Mouse (Mus musculus): ENCODE data around the gene Cbarp. TPM values are rescaled to one million over a fixed set of nuclear protein-coding genes. Genes with fewer than 3 reads are reported as not detected.

The Cbarp gene
- total RNA-seq, 2 experiments from 2014 or later = 437 to 473 TPM

DNA sequence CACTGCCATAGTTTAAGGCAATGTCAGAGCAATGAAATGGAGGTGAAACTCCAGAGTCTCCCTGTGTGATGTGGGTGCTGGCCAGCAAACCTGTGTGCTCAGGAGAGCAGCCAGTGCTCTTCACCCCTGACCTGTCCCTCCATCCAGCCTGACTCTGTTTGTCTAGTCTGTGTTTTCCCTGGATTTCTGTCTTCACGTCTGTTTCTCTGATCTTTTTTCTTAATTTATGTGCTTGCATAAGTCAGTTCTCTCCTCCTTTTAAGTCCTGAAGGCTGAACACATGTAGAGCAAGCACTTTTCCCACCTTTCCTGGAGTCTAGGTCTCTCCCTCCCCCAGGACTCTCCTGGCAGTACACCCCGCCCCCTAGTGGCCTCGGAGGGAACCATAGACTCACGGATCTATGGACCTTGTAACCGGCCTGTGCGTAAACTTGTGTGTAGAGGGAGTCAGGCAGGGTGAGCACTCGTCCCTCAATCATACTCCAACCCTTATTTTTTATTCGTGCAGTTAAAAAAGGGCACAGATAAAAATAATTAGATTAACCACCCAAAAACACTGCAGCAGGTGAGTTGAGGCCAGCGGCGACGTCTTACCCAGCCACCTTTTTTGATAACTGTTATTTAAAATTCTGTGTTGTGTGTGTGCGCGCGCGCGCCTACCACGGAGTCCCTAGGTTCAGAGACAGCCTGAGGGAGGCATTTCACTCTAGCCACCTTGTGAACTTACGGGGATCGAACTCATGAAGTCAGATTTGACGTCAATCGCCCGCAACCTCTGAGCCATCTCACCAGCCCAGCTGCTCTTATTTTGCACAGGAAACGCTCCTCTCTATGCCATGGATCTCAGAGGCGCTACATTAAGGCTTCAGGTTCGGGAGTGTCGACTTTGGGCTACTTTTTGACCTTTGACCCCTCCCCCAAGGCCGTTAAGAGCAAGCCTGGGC lies 26.0 kb downstream of the Cbarp start:
- intact Hi-C loops (cut with DNase I) = loop anchor here (1.0 to 5.0 kb wide), 2 partner anchors 60 to 117 kb away; partner anchors contain the start of gene Abca7
- DNase-seq (ENCODE audit: low spot score in 2 of 2) = peak; percentile 89

DNA sequence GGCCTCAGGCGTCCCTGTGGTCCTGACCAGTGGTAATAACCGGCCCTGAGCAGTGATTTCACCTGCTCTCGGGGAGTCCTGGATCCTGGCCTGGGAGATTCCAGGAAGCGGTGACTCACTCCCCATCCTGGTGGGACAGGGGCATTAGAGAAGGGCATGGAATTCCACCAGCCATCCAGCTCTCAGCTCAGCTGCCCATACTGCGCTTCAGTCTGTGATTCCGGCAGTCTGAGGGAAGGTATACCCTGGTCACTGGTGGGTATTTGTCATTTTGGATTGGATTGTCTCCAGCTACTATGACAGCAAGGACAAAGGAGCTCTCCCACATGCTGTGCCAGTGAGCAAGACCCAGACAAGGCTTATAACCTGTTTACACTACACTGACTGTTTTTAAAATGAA lies 33.0 kb downstream of the Cbarp start:
- DNase-seq (ENCODE audit: low spot score in 2 of 2) = no peak
- intact Hi-C loops (cut with DNase I) = no loop called here

DNA sequence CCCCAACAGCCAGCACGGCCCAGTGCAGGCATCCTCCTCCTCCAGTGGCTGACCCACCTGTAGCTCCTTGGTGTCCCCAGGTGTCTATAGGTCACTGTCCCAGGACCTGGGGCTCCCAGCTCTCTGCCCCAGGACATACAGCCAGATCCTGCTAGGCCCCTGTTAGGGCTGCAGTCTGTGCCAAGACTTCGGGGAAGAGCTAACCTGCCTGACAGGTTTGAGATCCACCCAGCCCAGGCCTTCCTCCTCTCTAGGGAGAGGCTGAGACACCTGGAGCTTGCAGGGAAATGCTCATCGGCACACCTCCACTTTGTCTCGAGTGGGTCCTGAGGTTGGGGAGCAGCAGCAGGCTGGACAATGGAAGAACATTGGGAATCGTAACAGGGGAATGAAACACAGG lies 34.7 kb downstream of the Cbarp start:
- intact Hi-C loops (cut with DNase I) = no loop called here

DNA sequence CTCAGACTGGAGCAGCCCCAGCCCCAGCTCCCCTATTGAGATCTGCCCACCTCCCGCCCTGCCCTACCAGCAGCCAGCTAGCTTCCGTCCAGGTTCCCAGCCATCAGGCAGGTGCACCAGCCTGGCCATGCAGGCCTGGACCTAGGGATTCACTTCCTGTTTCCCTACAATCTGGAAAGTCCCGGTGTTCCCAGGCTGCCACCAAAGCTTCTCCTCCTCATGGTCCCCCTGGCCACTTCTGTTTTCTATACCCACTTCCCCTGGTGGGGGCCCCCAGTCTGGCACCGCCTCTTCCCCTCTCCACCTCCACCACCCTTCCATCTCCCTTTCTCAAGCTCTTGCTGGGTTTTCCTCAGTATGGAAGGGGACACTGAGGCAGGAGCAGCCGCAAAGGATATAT lies 35.2 kb downstream of the Cbarp start, which contains the start of gene Sbno2:
Gene Sbno2, minus strand, starts transcription at position 112 of the 400 bp plus-strand sequence.
- no peak for DNase-seq (ENCODE audit: low spot score in 2 of 2)
- intact Hi-C loops (cut with DNase I) = no loop called here

More for the DNA sequence above, 34.7 kb downstream of the Cbarp start:
- DNase-seq (ENCODE audit: low spot score in 2 of 2) = no peak

DNA sequence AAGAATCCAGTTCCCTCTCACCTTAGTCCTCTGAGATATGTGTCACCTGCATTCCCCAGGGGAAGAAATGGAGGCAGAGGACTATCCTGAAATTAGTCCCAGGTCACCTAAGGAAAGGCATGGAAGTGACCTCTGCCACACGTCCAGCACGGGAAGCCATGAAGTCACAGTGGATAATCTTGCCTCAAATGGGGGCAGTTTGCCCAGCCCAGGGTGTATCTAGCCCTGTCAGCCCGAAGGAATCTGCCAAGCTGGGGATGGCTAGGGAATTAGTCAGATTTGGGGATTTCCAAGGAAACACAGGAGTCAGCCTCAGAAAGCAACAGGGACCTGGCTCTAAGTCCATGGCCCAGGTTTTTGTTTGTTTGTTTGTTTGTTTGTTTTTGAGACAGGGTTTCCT lies 36.5 kb downstream of the Cbarp start:
- no peak for DNase-seq (ENCODE audit: low spot score in 2 of 2)
- intact Hi-C loops (cut with DNase I) = no loop called here

DNA sequence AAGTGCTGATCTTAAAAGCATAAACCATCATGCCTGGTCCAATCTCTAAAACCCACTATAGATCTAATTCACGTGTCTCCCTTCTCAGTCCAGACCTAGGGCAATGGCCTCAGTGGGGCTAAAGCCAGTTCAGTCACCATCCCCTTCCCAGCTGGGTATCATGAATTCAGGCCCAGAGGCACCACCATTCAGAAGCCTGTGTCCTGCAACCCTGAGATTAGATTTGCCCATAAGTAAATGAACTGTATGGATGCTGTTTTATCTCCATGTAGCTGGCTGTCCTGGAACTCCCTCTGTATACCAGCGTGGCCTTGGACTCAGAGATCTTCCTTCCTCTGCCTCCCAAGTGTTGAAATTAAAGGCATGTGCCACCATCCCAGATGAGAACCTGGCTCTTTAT lies 37.6 kb downstream of the Cbarp start:
- no peak for DNase-seq (ENCODE audit: low spot score in 2 of 2)
- intact Hi-C loops (cut with DNase I) = no loop called here

DNA sequence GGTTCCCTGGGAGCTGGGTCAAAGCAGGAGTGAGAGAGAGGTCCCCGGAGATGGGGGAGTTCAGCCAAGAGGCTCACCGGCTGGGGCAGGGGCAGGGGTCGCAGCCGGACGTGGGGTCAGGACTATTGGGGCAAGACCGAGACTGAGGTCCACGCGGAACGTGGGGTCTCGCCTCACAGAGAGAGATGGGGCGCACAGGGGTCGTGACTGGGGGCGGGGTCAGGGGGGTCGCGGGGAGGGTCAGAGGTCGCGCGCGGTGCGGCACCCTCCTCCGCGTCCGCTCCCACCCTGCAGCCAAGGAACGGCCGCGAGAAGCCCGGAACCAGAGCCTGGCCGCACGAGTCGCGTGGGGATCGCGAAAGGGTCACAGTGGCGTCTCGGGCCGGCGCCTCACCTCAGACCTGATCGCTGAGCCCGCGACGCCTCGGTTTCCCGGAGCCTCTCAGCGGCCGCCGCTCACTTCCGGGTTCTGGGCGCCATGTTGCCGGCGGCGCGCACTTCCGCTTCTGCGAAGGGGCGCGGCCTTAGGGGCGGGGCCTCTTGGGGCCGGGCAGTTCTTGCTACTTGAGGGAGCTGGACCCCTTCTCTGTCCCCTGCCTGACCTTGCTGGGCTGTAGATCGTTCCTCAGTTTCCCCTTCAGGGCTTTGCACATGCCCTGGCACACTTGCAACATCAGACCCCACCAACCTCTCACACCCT lies 38.3 kb downstream of the Cbarp start:
- intact Hi-C loops (cut with DNase I) = no loop called here
- DNase-seq (ENCODE audit: low spot score in 2 of 2) = peak; percentile 61 to 82

DNA sequence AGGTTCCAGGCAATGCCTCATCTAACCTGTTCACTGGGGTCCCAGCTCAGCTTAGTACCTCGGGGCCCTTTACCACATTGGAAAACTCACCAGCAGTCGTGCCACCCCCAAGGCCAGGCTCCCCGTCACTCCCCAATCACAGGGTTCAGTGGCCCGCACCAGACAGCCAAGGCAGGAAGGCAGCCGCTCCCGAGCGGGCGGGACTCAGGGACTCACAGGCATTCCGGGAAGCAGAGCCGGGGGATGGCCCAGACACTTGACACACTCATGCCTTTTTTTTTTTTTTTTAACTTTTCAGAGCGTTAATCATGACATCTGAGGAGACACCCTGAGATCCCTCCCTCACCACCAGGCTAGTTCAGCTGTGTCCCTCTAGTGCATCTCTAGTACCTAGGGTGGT lies 39.7 kb downstream of the Cbarp start:
- intact Hi-C loops (cut with DNase I) = no loop called here
- no peak for DNase-seq (ENCODE audit: low spot score in 2 of 2)

DNA sequence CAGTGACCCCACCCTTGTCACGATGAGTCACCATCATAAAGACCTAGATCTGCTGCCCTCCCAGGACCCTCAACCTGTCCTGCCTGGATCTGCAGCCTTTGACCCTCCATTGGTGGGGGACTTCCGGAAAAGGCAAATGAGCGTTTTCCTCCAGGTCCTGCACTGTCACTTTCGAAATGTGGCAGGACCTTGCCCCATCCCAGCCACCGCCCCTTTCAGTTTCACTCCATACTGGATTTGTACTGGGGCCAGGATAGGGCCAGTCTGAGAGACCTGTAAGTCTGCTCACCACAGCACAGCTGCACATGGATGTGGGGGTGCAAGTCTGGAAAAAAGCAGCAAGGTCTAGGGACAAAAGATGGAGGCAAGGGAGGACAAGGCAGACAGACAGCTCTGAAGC lies 42.0 kb downstream of the Cbarp start:
- no peak for DNase-seq (ENCODE audit: low spot score in 2 of 2)
- intact Hi-C loops (cut with DNase I) = no loop called here

DNA sequence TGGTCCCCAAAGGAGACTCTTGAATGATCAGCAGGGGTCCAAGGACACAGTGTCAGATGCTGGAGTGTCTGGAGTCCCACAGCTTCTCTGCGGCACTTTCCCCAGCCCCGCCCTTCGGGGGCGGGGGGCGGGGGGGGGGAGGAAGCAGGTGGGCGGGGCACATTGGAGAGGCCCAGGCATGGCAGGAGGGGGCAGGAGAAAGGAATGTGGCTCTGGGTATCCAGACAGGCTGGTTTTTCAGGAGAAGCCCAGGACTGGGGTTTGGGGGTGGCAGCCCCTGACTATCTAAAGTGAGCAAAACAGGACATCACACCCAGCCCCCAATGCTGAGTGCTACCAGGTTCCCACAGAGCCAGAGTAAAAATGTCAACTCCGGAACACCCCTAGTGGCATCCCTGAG lies 43.4 kb downstream of the Cbarp start:
- DNase-seq (ENCODE audit: low spot score in 2 of 2) = no peak
- intact Hi-C loops (cut with DNase I) = no loop called here

DNA sequence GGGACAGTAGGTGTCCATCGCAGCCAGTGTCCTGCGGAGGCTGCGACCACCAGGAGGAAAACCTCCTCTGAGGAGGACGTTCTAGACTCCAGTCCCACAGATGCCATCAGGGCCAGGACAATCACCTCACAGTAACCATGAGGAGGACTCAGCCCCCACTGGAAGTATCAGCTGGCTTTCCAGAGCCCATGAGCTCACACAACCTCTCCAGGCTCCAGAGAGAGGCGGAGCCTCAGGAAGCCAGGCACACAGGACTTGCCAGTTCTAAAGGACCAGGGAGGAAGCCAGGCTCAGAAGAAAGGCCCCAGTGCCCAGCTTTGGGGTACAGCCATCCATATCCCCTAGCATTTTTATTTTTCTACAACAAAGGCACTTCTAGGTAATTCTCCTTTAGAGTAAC lies 45.1 kb downstream of the Cbarp start:
- DNase-seq (ENCODE audit: low spot score in 2 of 2) = no peak
- intact Hi-C loops (cut with DNase I) = no loop called here

DNA sequence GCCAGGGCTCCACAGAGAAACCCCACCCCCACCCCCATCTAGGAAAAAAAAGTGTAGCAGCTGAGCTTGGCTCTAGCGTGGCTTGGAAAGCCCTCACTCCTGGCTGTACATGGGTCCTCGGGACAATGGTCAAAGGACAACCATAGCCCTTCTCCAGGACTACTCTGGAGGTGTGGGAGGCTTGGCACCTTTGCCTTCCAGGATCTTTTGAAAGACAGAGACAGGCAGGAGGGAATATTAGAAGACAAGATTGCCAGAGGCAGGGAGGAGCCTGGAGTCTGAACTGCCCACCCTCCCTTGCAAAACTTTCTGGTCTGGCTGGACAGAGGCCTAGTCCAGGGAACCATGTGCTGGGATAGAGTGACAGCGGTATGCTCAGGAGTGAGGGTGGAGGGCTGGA lies 46.0 kb downstream of the Cbarp start:
- intact Hi-C loops (cut with DNase I) = no loop called here
- DNase-seq (ENCODE audit: low spot score in 2 of 2) = no peak

DNA sequence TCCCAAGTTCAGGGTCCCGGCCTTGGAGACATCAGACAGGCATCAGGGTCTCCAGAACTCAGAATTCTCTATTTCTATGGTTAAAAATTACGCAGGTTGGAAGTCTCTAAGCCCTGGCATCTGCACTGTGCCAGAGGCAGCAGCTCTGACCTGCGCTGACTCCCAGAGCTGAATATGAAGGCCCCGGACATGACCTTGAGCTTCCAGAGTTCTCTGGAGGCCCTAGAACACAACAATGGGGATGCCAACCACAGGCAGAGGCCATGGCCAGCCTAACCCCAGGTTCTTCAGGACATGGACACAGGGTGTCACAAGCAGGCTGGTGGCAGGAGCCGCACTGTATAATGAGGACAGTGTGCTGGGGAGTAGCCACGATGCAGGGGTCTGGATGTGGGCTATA lies 46.5 kb downstream of the Cbarp start:
- intact Hi-C loops (cut with DNase I) = no loop called here
- DNase-seq (ENCODE audit: low spot score in 2 of 2) = no peak

DNA sequence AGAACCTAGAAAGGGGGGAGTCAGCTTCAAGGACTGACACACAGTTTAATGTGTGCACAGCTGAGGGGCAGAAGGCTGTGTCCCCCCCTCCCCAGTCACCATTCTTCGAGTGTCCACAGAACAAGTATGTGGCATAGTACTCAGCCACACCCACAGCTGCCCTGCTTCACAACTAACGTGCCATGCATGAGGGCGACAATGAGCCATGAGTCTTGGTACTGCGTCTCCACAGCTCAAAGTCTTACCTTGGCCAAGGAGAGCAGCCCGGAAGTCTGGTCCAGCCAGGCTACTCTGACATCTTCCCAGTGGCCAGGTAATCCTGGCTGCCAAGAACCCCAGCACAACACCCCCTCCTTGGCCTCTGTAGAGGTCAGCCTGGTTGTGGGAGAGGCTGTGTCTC lies 47.9 kb downstream of the Cbarp start:
- DNase-seq (ENCODE audit: low spot score in 2 of 2) = no peak
- intact Hi-C loops (cut with DNase I) = no loop called here

DNA sequence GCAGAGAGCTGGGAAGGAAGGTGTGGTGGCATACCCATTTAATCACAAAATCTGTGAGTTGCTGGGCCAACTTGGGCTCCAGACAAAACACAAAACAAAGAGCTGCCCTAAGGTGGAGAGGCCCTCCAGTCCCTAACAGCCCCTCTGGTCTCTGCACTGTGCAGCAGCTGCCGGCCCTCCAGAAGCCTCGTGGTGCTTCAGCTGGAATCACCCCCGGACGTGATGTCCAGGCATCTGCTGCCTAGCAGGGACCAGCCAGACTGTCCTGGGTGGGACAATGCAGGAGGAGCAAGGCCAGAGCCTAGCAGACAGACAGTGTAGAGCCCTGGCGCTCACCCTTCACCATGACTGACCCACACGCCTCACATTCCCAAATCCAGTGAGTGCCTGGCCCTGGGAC lies 49.1 kb downstream of the Cbarp start:
- DNase-seq (ENCODE audit: low spot score in 2 of 2) = no peak
- intact Hi-C loops (cut with DNase I) = no loop called here

DNA sequence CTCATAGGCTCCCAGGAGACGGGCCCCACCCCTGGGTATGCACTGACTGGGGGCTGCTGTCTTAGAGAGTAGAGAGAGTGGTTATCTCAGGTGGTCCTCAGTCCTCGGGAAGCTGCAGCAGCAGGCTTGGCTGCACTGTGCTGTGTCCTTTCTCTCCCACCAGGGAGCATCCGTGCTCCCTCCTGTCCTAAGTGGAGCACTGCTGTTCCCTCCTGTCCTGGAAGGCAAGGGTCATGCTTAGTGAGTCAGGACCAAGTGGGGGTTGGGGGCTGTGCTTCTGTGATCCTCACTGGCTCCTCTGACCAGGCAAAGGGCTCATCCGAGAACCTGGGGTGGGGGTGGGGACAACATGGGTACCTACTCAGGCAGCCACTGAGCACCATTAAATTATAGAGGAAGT lies 51.5 kb downstream of the Cbarp start:
- DNase-seq (ENCODE audit: low spot score in 2 of 2) = no peak
- intact Hi-C loops (cut with DNase I) = no loop called here

DNA sequence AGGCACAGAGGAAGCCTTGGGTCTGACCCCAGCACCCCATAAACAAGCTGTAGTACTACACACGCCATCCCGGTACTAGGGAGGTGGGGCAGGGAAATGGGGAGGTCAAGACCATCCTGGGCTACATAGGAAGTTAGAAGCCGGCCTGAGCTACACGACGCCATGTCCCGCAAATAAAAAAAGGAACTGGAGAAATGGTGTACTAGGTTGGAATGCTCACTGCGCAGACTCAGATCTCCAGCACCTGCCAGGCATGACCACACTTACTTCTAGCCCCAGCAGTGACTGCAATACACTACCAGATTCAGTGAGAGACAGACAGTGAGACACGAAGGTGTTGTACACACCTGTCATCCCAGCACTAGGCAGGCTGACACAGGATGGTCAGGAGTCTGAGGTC lies 53.2 kb downstream of the Cbarp start:
- intact Hi-C loops (cut with DNase I) = no loop called here
- DNase-seq (ENCODE audit: low spot score in 2 of 2) = no peak

DNA sequence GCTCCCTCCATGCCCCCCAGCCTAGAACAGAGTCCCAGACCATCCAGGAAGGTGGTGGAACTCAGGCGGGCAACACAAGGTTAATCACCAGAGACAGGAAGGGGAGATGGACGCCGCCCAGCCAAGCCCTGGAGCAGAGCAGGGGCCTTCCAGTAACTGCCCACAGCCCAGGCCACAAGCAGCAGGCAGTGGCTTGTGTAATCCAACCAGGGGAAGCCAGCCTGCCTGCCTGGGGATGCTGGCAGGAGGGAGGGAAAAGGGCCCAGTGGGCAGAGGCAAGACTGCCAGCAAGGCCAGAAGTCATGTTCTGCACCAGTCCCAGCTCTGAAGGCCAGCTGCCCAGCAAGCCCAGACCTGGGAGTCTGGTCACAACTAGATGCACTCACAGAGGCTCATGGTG lies 53.8 kb downstream of the Cbarp start:
- intact Hi-C loops (cut with DNase I) = no loop called here
- no peak for DNase-seq (ENCODE audit: low spot score in 2 of 2)

DNA sequence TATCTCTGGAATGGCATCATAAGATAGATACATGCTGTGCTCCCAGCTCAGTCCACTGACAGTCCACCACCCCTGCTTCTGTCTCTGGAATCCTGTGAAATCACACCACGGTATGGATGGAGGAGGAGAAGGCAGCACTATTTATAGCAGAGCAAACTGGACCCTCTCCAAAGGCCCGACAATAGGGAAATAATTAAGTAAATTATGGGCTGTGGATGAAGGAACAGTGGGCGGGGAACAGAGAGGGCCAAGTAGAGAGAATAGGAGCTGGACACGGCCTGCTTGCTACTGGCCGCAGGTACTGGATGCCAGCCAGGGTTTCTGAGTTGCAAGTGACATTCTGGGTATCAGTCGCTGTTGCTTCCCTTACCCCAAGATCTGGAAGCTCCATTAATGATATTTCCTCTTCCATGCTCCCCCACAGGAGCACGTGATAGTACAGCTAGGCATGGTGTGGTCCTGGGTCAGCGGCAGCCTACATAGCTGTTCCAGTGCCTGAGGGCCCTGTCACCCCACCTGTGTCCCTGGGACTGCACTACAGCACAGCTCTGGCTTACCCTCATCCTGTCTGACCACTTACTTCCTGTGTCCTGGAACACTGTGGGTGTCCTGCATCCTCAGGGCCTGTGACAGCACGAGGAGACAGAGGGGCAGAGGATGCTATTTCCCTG lies 55.7 kb downstream of the Cbarp start:
- peak; percentile 33 to 37 for DNase-seq (ENCODE audit: low spot score in 2 of 2)
- intact Hi-C loops (cut with DNase I) = no loop called here

DNA sequence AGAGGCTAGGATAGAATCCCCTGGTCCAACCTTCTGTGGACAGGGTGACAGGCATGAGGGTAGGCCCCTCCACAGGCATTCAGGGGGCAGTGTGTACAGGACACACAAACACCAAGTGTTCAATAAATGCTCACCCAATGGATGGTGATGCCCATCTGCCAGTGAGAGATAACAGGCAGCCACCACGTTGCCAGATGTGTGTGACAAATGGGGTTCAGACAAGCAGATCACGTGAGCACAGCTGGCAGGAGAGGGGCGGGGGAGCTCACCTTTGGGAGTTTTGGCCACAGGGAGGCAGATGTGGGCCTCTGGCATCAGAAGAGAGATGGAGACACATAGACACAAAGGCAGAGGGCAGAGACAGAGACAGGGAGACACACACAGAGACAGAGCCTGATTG lies 59.6 kb downstream of the Cbarp start:
- no peak for DNase-seq (ENCODE audit: low spot score in 2 of 2)
- intact Hi-C loops (cut with DNase I) = no loop called here
